Mouse (Mus musculus) megakaryocyte, embryonic 14.5 days (primary cell): ENCODE measurements at regions not wholly inside any gene's neighbourhood (a gene's known extent, or its start where the extent isn't known, plus 50 kb on each side); places are given as distances from the start of the nearest gene placed in this dataset.

ENCODE experiments used
- FLI1 ChIP-seq: IDR thresholded peaks from 2 replicates; pipeline ENCODE4 v1.6.1; 2012; ENCODE audit warnings: low read length, inconsistent platforms, mixed read lengths
- GATA1 ChIP-seq: IDR thresholded peaks from 3 replicates; pipeline ENCODE4 v1.6.1; 2012; ENCODE audit warnings: mixed read lengths, low read length, inconsistent platforms, borderline replicate concordance

GRCm38 (mm10) chr16:74520501-74520900, 108.9 kb upstream of the Robo2 start:
- no peak for TF ChIP-seq GATA1
- no peak for TF ChIP-seq FLI1
